Mouse (Mus musculus): ENCODE measurements at regions not wholly inside any gene's neighbourhood (a gene's known extent, or its start where the extent isn't known, plus 50 kb on each side); places are given as distances from the start of the nearest gene placed in this dataset.

GRCm38 (mm10) chr11:40561983-40562382 lies 133.0 kb downstream of the Mat2b start:
- 92% methylated on average over 2 of the region's 2 CpGs for WGBS
- H3K4me1 ChIP-seq (replicated peaks) = no peaks in the 10 kb centered on the region
- H3K27me3 ChIP-seq = no peaks in the 10 kb centered on the region
- ATAC-seq (replicated peaks; ENCODE audit: insufficient number of reproducible peaks, insufficient read depth, low FRiP score, low read depth) = no peak
- no peak overlapping the region for H3K27ac ChIP-seq
- H3K9ac ChIP-seq = no peak overlapping the region
- no peak overlapping the region for H3K4me3 ChIP-seq
- H3K4me2 ChIP-seq = no peak overlapping the region
- H3K9me3 ChIP-seq (replicated peaks) = no peaks in the 10 kb centered on the region
- no peaks in the 10 kb centered on the region for H3K36me3 ChIP-seq

GRCm38 (mm10) chr11:40561400-40561799 lies 133.6 kb downstream of the Mat2b start:
- ATAC-seq (replicated peaks; ENCODE audit: insufficient number of reproducible peaks, insufficient read depth, low FRiP score, low read depth) = no peak
- H3K4me2 ChIP-seq = no peak overlapping the region
- H3K4me3 ChIP-seq = no peak overlapping the region
- H3K4me1 ChIP-seq (replicated peaks) = no peaks in the 10 kb centered on the region
- H3K36me3 ChIP-seq = no peaks in the 10 kb centered on the region
- 90% methylated on average over 2 of the region's 2 CpGs for WGBS
- no peaks in the 10 kb centered on the region for H3K27me3 ChIP-seq
- H3K9ac ChIP-seq = no peak overlapping the region
- no peak overlapping the region for H3K27ac ChIP-seq
- H3K9me3 ChIP-seq (replicated peaks) = no peaks in the 10 kb centered on the region

GRCm38 (mm10) chr11:40558486-40558885 lies 136.5 kb downstream of the Mat2b start:
- WGBS = 65% methylated on average over 2 of the region's 2 CpGs
- no peak for ATAC-seq (replicated peaks; ENCODE audit: insufficient number of reproducible peaks, insufficient read depth, low FRiP score, low read depth)
- Histone ChIP-seq H3K4me1 (replicated peaks) (no peaks in the 10 kb centered on the region), H3K27ac (no peak overlapping the region), H3K9me3 (replicated peaks) (no peaks in the 10 kb centered on the region), H3K4me3 (no peak overlapping the region), H3K4me2 (no peak overlapping the region), H3K27me3 (no peaks in the 10 kb centered on the region), H3K36me3 (no peaks in the 10 kb centered on the region), H3K9ac (no peak overlapping the region)

- Histone ChIP-seq H3K9me3 (replicated peaks) (no peaks in the 10 kb centered on the region), H3K4me1 (replicated peaks) (no peaks in the 10 kb centered on the region), H3K36me3 (no peaks in the 10 kb centered on the region), H3K9ac (no peak overlapping the region), H3K27me3 (no peaks in the 10 kb centered on the region), H3K4me2 (no peak overlapping the region), H3K4me3 (no peak overlapping the region), H3K27ac (no peak overlapping the region)
- 65% methylated on average over 11 of the region's 11 CpGs for WGBS
- no peak for ATAC-seq (replicated peaks; ENCODE audit: insufficient number of reproducible peaks, insufficient read depth, low FRiP score, low read depth)
Observed at GRCm38 (mm10) chr11:40554867-40555794, 139.9 kb downstream of the Mat2b start.

DNA sequence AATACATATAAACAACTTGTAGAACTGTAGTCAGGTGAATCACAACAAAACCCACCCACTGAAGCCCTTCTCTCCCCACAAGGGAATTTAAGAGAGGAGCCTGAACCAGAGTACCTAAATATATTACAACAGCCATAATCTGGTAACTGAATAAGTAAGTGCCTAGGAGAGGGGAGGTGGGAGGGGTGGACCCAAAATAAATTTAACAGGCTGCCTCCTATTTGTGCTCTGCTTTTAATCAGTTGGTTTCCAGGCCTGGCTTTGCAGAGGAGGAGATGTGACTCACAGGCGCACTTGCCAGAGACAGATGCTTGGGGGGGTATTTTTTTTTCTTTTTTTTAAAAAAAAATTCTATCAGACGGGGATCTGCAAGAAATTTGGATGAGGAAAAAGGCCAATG lies 142.9 kb downstream of the Mat2b start:
- no peak for ATAC-seq (replicated peaks; ENCODE audit: insufficient number of reproducible peaks, insufficient read depth, low FRiP score, low read depth)

GRCm38 (mm10) chr11:40546596-40546995 lies 148.4 kb downstream of the Mat2b start:
- Histone ChIP-seq H3K36me3 (no peaks in the 10 kb centered on the region), H3K4me1 (replicated peaks) (no peaks in the 10 kb centered on the region), H3K4me2 (no peak overlapping the region), H3K27ac (no peak overlapping the region), H3K9ac (no peak overlapping the region), H3K9me3 (replicated peaks) (no peaks in the 10 kb centered on the region), H3K27me3 (no peaks in the 10 kb centered on the region), H3K4me3 (no peak overlapping the region)
- WGBS = 62% methylated on average over 2 of the region's 2 CpGs
- no peak for ATAC-seq (replicated peaks; ENCODE audit: insufficient number of reproducible peaks, insufficient read depth, low FRiP score, low read depth)

More for the DNA sequence above, 142.9 kb downstream of the Mat2b start:
- Histone ChIP-seq H3K36me3 (no peaks in the 10 kb centered on the region), H3K4me3 (no peak overlapping the region), H3K4me2 (no peak overlapping the region), H3K9ac (no peak overlapping the region), H3K27ac (no peak overlapping the region), H3K9me3 (replicated peaks) (no peaks in the 10 kb centered on the region), H3K4me1 (replicated peaks) (no peaks in the 10 kb centered on the region), H3K27me3 (no peaks in the 10 kb centered on the region)
- WGBS = 51% methylated on average over 2 of the region's 2 CpGs

DNA sequence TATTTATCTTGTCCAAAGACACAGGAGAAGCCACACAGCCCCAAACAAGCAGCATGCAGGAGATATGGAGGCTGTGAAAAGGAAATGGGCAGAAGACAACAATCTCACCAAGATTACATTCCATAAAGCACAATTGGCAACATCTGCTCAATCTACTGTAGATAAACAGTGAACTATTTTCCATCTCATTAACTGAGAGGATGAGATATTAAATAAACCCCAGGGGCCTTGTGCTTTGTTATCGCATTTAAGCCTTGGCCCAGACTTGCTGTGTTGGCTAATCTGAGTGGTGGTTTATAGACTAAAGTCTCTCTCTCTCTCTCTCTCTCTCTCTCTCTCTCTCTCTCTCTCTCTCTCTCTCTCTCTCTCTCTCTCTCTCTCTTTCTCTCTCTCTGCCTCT lies 149.5 kb downstream of the Mat2b start:
- Histone ChIP-seq H3K9ac (no peak overlapping the region), H3K36me3 (no peaks in the 10 kb centered on the region), H3K4me3 (no peak overlapping the region), H3K27ac (no peak overlapping the region), H3K9me3 (replicated peaks) (no peaks in the 10 kb centered on the region), H3K27me3 (no peaks in the 10 kb centered on the region), H3K4me1 (replicated peaks) (no peaks in the 10 kb centered on the region), H3K4me2 (no peak overlapping the region)
- ATAC-seq (replicated peaks; ENCODE audit: insufficient number of reproducible peaks, insufficient read depth, low FRiP score, low read depth) = no peak
- WGBS = 68% methylated on average over 1 of the region's 1 CpGs

DNA sequence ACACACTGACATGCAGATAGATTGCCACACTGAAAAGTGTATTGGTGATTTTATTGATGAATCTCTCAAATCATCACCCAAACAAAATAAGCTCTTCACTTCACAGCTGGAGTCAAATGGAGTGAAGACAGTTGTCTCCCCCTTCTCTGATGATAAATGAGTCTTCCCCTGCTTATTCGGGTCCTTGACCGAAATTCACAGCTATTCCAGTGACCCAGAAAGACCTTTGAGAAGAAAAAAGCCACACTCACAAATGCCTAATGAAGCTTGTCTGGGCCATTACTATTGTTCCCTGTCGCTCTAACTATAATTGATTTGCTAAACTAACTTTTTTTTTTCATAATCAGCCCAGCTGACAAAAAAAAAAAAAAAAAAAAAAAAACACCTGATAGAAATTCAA lies 154.8 kb downstream of the Mat2b start:
- ATAC-seq (replicated peaks; ENCODE audit: insufficient number of reproducible peaks, insufficient read depth, low FRiP score, low read depth) = no peak

GRCm38 (mm10) chr11:40539776-40540175 lies 155.2 kb downstream of the Mat2b start:
- 72% methylated on average over 11 of the region's 11 CpGs for WGBS
- no peak overlapping the region for H3K27ac ChIP-seq
- ATAC-seq (replicated peaks; ENCODE audit: insufficient number of reproducible peaks, insufficient read depth, low FRiP score, low read depth) = no peak
- no peaks in the 10 kb centered on the region for H3K36me3 ChIP-seq
- no peak overlapping the region for H3K4me2 ChIP-seq
- H3K4me1 ChIP-seq (replicated peaks) = no peaks in the 10 kb centered on the region
- no peaks in the 10 kb centered on the region for H3K9me3 ChIP-seq (replicated peaks)
- no peak overlapping the region for H3K9ac ChIP-seq
- no peak overlapping the region for H3K4me3 ChIP-seq
- no peaks in the 10 kb centered on the region for H3K27me3 ChIP-seq

More for the DNA sequence above, 154.8 kb downstream of the Mat2b start:
- no peaks in the 10 kb centered on the region for H3K27me3 ChIP-seq
- H3K4me3 ChIP-seq = no peak overlapping the region
- H3K4me2 ChIP-seq = no peak overlapping the region
- WGBS = 49% methylated on average over 3 of the region's 3 CpGs
- H3K27ac ChIP-seq = no peak overlapping the region
- H3K4me1 ChIP-seq (replicated peaks) = no peaks in the 10 kb centered on the region
- H3K36me3 ChIP-seq = no peaks in the 10 kb centered on the region
- H3K9me3 ChIP-seq (replicated peaks) = no peaks in the 10 kb centered on the region
- H3K9ac ChIP-seq = no peak overlapping the region

DNA sequence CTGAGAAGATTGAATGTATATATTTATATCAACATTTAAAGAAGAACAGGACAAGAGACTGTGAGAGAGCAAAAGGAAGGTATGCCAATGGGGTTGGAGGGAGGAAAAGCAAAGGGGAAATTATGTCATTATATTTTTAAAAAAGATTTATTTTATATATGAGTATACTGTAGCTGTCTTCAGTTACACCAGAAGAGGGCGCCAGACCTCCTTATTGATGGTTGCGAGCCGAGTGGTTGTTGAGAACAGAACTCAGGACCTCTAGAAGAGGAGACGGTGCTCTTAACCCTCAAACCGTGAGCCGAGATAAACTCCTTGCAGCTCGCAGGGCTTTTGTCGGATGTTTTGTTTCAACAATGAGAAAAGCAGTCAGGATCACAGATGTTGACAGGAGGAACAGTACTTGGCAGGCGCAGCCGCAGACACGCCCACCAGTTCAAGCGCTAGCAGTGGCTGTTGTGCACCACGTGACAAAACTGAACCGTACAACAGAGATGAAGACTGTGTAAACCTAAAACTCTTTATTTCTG lies 158.7 kb downstream of the Mat2b start:
- H3K4me1 ChIP-seq (replicated peaks) = no peaks in the 10 kb centered on the region
- H3K4me3 ChIP-seq = no peak overlapping the region
- H3K9ac ChIP-seq = no peak overlapping the region
- no peaks in the 10 kb centered on the region for H3K27me3 ChIP-seq
- no peak overlapping the region for H3K27ac ChIP-seq
- no peaks in the 10 kb centered on the region for H3K36me3 ChIP-seq
- no peak overlapping the region for H3K4me2 ChIP-seq
- H3K9me3 ChIP-seq (replicated peaks) = no peaks in the 10 kb centered on the region
- 72% methylated on average over 14 of the region's 14 CpGs for WGBS
- no peak for ATAC-seq (replicated peaks; ENCODE audit: insufficient number of reproducible peaks, insufficient read depth, low FRiP score, low read depth)

DNA sequence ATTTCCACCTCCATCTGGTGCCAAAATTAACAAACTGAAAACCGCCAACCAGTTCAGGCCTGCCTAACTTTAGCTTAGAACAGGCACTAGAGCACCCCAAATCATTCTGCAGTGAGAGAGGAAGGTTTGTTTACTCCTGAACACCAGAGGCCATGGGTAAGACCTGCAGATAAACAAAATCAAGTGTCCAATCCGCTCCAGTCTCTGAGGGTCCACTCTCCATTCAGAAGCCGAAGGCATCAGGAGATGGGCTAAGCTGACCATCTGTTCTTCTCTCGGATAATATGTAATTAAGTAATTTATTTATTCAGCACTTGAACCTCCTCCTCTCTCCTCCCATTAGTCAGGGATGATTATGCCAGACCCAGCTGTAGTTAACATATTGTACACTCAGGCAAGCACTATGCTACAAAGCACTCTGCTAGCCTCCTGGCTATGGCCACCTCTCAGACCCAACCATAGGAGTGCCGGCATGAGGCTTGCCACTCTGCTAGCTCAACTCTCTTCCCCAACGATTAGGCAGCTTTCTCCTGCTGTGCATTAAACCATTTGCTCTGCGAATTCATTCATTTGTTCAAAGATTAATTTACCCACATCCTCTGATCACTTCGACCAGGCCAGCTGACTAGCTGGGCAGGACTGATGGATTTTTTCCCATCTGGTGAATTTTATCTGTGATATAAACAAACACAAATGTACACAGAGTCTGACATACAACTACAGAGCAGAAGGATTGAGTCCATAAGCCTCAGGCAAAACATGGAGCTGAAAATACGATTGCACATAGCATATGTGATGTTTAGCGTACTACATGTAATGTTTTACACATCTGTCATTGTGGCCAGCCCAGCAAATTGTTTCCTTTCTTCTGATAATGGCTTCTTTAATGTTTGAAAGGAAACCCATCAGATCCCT lies 184.4 kb downstream of the Mat2b start:
- 63% methylated on average over 10 of the region's 10 CpGs for WGBS
- no peak overlapping the region for H3K4me3 ChIP-seq
- H3K27me3 ChIP-seq = no peaks in the 10 kb centered on the region
- no peaks in the 10 kb centered on the region for H3K9me3 ChIP-seq (replicated peaks)
- H3K9ac ChIP-seq = no peak overlapping the region
- H3K4me2 ChIP-seq = no peak overlapping the region
- H3K36me3 ChIP-seq = no peaks in the 10 kb centered on the region
- H3K27ac ChIP-seq = no peak overlapping the region
- no peaks in the 10 kb centered on the region for H3K4me1 ChIP-seq (replicated peaks)
- no peak for ATAC-seq (replicated peaks; ENCODE audit: insufficient number of reproducible peaks, insufficient read depth, low FRiP score, low read depth)
